Mouse (Mus musculus) forebrain, embryonic 12.5 days (tissue): Measurements from ENCODE around the gene Vmn1r230. TPM values are rescaled to one million over a fixed set of nuclear protein-coding genes. Genes with fewer than 3 reads are reported as not detected.

Experiments
- ATAC-seq: fragments of 200-750 bp; cut with Nextera tagmentation; 2 replicates; pipeline ENCODE4 v1.8.0; 2017; ENCODE audit warnings: moderate TSS enrichment; ENCODE audit not compliant: low FRiP score
- H3K27ac ChIP-seq: fragments of 300-500 bp; sonication (generic); 2 replicates; pipeline ENCODE4 v1.5.1; 2016; ENCODE audit warnings: mild to moderate bottlenecking
- H3K27me3 ChIP-seq: fragments of 300-500 bp; sonication (generic); 2 replicates; pipeline ENCODE4 v1.6.1; 2016; ENCODE audit warnings: mild to moderate bottlenecking
- H3K36me3 ChIP-seq: fragments of 300-500 bp; sonication (generic); replicated peaks from 2 replicates; pipeline ENCODE4 v1.6.1; 2016; ENCODE audit warnings: mild to moderate bottlenecking
- H3K4me1 ChIP-seq: fragments of 300-500 bp; sonication (generic); 2 replicates; pipeline ENCODE4 v1.6.1; 2016
- H3K4me2 ChIP-seq: fragments of 300-500 bp; sonication (generic); 2 replicates; pipeline ENCODE4 v1.6.1; 2016; ENCODE audit warnings: mild to moderate bottlenecking, moderate library complexity
- H3K4me3 ChIP-seq: fragments of 300-500 bp; sonication (generic); replicated peaks from 2 replicates; pipeline ENCODE4 v1.5.1; 2016; ENCODE audit warnings: mild to moderate bottlenecking
- H3K9ac ChIP-seq: fragments of 300-500 bp; sonication (generic); 2 replicates; pipeline ENCODE4 v1.6.1; 2016; ENCODE audit warnings: mild to moderate bottlenecking
- H3K9me3 ChIP-seq: fragments of 300-500 bp; sonication (generic); 2 replicates; pipeline ENCODE4 v1.6.1; 2016
- WGBS: fragments of 180-500 bp; shearing (Covaris S2); methylation state at CpG from one replicate; pipeline ENCODE4 v1.1.7; 2016; 5-methylcytosine and 5-hydroxymethylcytosine counted together
- polyA plus RNA-seq: library from polyadenylated mRNA; unstranded; fragments of >200 nt; fragmentation: Nextera tagmentation; extraction: Ambion mirVana; gene quantifications from 2 replicates; pipeline ENCODE4 v1.2.1, GENCODE M21; 2016

Gene Vmn1r230
- not detected in 2 replicates for polyA plus RNA-seq

DNA sequence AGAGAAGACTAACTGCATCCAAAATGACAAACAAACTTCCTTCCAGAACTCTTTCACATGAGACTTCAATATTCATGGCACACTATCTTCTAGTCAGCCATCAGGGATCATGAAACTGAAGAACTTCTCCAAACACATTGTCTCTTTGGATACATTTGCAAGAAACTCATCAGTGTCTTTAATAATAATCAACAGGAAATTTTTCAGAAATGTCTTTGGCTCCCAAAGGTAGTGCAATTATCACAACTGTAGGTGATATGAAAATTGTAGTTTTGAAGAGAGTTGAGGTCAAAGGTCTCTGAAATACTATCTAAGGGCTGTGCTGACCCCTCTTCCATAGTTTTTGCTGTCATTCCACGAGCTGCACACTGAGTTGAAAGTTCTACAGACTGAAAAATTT is at the start of gene Vmn1r230:
Gene Vmn1r230, plus strand, starts transcription at position 301 of the 400 bp plus-strand sequence.
- H3K27me3 ChIP-seq = no peaks in the 10 kb centered on the region
- no peak within 1 kb of the TSS for H3K4me2 ChIP-seq
- H3K9ac ChIP-seq = no peak within 1 kb of the TSS
- no peaks in the 10 kb centered on the region for H3K4me1 ChIP-seq
- no peaks in the 10 kb centered on the region for H3K36me3 ChIP-seq
- H3K27ac ChIP-seq = no peak within 1 kb of the TSS
- peaks cover 5% of the 10 kb centered on the region; the same call in 1 of the 2 replicates for H3K9me3 ChIP-seq
- ATAC-seq = no peak
- WGBS = 20% methylated on average over 1 of the region's 1 CpGs
- no peak within 1 kb of the TSS for H3K4me3 ChIP-seq

DNA sequence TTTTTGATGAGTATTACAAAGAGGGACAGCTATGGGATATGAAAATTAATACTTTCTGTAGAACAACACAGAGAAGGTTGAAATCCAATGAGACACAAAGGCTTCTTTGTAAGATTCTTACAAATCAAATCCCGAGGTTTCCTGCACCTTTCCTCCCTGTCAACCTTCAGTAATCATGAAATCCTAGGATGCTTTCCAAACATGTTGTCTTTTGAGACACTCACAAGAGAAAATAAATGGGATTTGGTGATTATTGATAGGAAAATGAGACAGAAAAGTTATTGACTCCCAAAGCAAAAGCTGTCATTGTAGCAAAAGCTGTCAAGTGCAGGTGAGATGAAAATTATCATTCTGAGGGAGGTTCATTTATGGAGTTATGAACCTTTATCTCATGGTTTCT is 29.0 kb upstream of the Vmn1r230 start, which contains the start of gene Vmn1r229:
Gene Vmn1r229, plus strand, starts transcription at position 301 of the 400 bp plus-strand sequence.
- Histone ChIP-seq H3K4me1 (no peaks in the 10 kb centered on the region), H3K4me3 (no peak within 1 kb of the TSS), H3K9ac (no peak within 1 kb of the TSS), H3K27ac (no peak within 1 kb of the TSS), H3K36me3 (no peaks in the 10 kb centered on the region), H3K4me2 (no peak within 1 kb of the TSS), H3K27me3 (no peaks in the 10 kb centered on the region), H3K9me3 (peaks cover 5% of the 10 kb centered on the region; the same call in 1 of the 2 replicates)
- whole genome bisulfite sequencing = 72% methylated on average over 1 of the region's 1 CpGs
- ATAC-seq = no peak

Other genes starting within 250 kb of the Vmn1r230 start
- gene Vmn2r110, start 244.0 kb upstream of the Vmn1r230 start, polyA plus RNA-seq = 0.06 and 0.14 TPM in 2 replicates
- gene Fpr-rs3, start 215.6 kb upstream of the Vmn1r230 start, polyA plus RNA-seq = not detected in 2 replicates
- gene Vmn1r226, start 157.6 kb upstream of the Vmn1r230 start, polyA plus RNA-seq = not detected in 2 replicates
- not detected in 2 replicates for gene Vmn1r227, start 110.6 kb upstream of the Vmn1r230 start, polyA plus RNA-seq
- not detected in 2 replicates for gene Vmn1r228, start 54.3 kb upstream of the Vmn1r230 start, polyA plus RNA-seq
- gene Vmn1r229, start 28.9 kb upstream of the Vmn1r230 start, polyA plus RNA-seq = 0.01 TPM in 1 of 2 replicates, not detected in the other
- not detected in 2 replicates for gene Vmn1r231, start 64.6 kb downstream of the Vmn1r230 start, polyA plus RNA-seq
- not detected in 2 replicates for gene Vmn1r232, start 79.3 kb downstream of the Vmn1r230 start, polyA plus RNA-seq
- gene Ppp2r1a, start 104.9 kb downstream of the Vmn1r230 start, polyA plus RNA-seq = 482 and 503 TPM in 2 replicates
- not detected in 2 replicates for gene Vmn1r233, start 156.0 kb downstream of the Vmn1r230 start, polyA plus RNA-seq
- gene Zfp160, start 168.5 kb downstream of the Vmn1r230 start, polyA plus RNA-seq = 19.0 and 20.3 TPM in 2 replicates